Mouse (Mus musculus) ES-E14 (cell line): ENCODE data around the gene Pfkm.

ENCODE experiments used
- CHD2 ChIP-seq: IDR thresholded peaks from 2 replicates; pipeline ENCODE4 v1.6.1; 2014; ENCODE audit warnings: mild to moderate bottlenecking, low read depth, low read length, inconsistent platforms
- HCFC1 ChIP-seq: IDR thresholded peaks from 2 replicates; pipeline ENCODE4 v1.6.1; 2012; ENCODE audit warnings: low read length, inconsistent platforms, borderline replicate concordance; ENCODE audit not compliant: insufficient read depth
- ZNF384 ChIP-seq: IDR thresholded peaks from 2 replicates; pipeline ENCODE4 v1.6.1; 2012; ENCODE audit warnings: low read depth, low read length, inconsistent platforms

- no peak for TF ChIP-seq HCFC1
- no peak for TF ChIP-seq ZNF384
- no peak for TF ChIP-seq CHD2
Observed at GRCm38 (mm10) chr15:98094905-98095304, 2.5 kb downstream of the Pfkm start.
